Mouse (Mus musculus) CH12.LX (cell line): ENCODE results near the gene Smim14. TPM values are rescaled to one million over a fixed set of nuclear protein-coding genes. Genes with fewer than 3 reads are reported as not detected.
A peak's percentile ranks its signal among the peaks of the same experiment; 100 is the strongest.

Experiments
- DNase-seq: peaks from one replicate; pipeline ENCODE4 v3.0.0-alpha.2; 2013; ENCODE audit errors: extremely low read depth
- H3K27ac ChIP-seq: 2 replicates; pipeline ENCODE4 v1.5.1; 2012; ENCODE audit warnings: low read depth, mild to moderate bottlenecking, control low read depth, moderate library complexity; ENCODE audit not compliant: insufficient read depth
- H3K27me3 ChIP-seq: replicated peaks from 2 replicates; pipeline ENCODE3; 2012; ENCODE audit warnings: inconsistent platforms
- H3K36me3 ChIP-seq, 2 experiments: replicated peaks in 1 of 2; 2 replicates each; pipeline versions ENCODE3 to v1.6.1; 2012; ENCODE audit warnings: inconsistent platforms in 1 of 2, low read length in 1 of 2, mild to moderate bottlenecking in 1 of 2, mixed read lengths in 1 of 2, moderate library complexity in 1 of 2; ENCODE audit not compliant: control insufficient read depth in 1 of 2, insufficient read depth in 1 of 2
- H3K4me1 ChIP-seq, 2 experiments: 2 replicates each; pipeline ENCODE4 v1.6.1; 2012; ENCODE audit warnings: inconsistent platforms in 1 of 2, moderate library complexity in 1 of 2; ENCODE audit not compliant: insufficient read depth in 2 of 2, control insufficient read depth in 1 of 2
- H3K4me2 ChIP-seq: 2 replicates; pipeline ENCODE4 v1.6.1; 2012; ENCODE audit warnings: low read depth, mild to moderate bottlenecking, control low read depth; ENCODE audit not compliant: poor library complexity, insufficient read depth, severe bottlenecking
- H3K4me3 ChIP-seq, 3 experiments: fragments of 150-350 bp in 1 of 3; sonication (generic) in 1 of 3; replicated peaks in 1 of 3; 2 replicates each; pipeline versions ENCODE3 to v1.5.1; 2011 to 2012; ENCODE audit warnings: low read depth in 2 of 3, low read length in 2 of 3, mild to moderate bottlenecking in 2 of 3, moderate library complexity in 2 of 3, control low read depth in 1 of 3, improper control_type of control experiment in 1 of 3, inconsistent platforms in 1 of 3, mixed read lengths in 1 of 3; ENCODE audit not compliant: poor library complexity in 1 of 3
- H3K79me2 ChIP-seq: replicated peaks from 2 replicates; pipeline ENCODE4 v1.6.1; 2012; ENCODE audit warnings: mild to moderate bottlenecking, moderate library complexity; ENCODE audit not compliant: control insufficient read depth, poor library complexity, insufficient read depth, severe bottlenecking; ENCODE audit errors: extremely low read depth
- H3K9ac ChIP-seq: 2 replicates; pipeline ENCODE4 v1.6.1; 2012; ENCODE audit warnings: low read depth, mild to moderate bottlenecking, control low read depth, moderate library complexity; ENCODE audit not compliant: insufficient read depth
- H3K9me3 ChIP-seq: replicated peaks from 2 replicates; pipeline ENCODE3; 2012; ENCODE audit warnings: low read length, inconsistent platforms, mixed read lengths
- E2F4 ChIP-seq: IDR thresholded peaks from 2 replicates; pipeline ENCODE4 v1.6.1; 2011; ENCODE audit warnings: low read depth, low read length, improper control_type of control experiment; ENCODE audit not compliant: insufficient replicate concordance
- HCFC1 ChIP-seq: IDR thresholded peaks from 2 replicates; pipeline ENCODE4 v1.6.1; 2012; ENCODE audit warnings: low read depth, mild to moderate bottlenecking, inconsistent platforms, low read length, improper control_type of control experiment
- MAZ ChIP-seq: IDR thresholded peaks from 2 replicates; pipeline ENCODE4 v1.6.1; 2012; ENCODE audit warnings: low read depth, mild to moderate bottlenecking, inconsistent platforms, low read length, improper control_type of control experiment, moderate library complexity
- MXI1 ChIP-seq: IDR thresholded peaks from 2 replicates; pipeline ENCODE4 v1.6.1; 2011; ENCODE audit warnings: mild to moderate bottlenecking, low read depth, low read length, improper control_type of control experiment
- NELFE ChIP-seq: IDR thresholded peaks from 2 replicates; pipeline ENCODE4 v1.6.1; 2011; ENCODE audit warnings: low read depth, low read length, improper control_type of control experiment
- NRF1 ChIP-seq: IDR thresholded peaks from 2 replicates; pipeline ENCODE4 v1.6.1; 2014; ENCODE audit warnings: low read depth, mild to moderate bottlenecking, inconsistent platforms, low read length, improper control_type of control experiment, moderate library complexity
- PAX5 ChIP-seq: IDR thresholded peaks from 2 replicates; pipeline ENCODE4 v1.6.1; 2012; ENCODE audit warnings: low read length, inconsistent platforms, mixed read lengths
- POLR2A ChIP-seq: IDR thresholded peaks from 2 replicates; pipeline ENCODE4 v1.6.1; 2011; ENCODE audit warnings: low read depth, mild to moderate bottlenecking, improper control_type of control experiment, low read length
- POLR2AphosphoS2 ChIP-seq: IDR thresholded peaks from 2 replicates; pipeline ENCODE4 v1.6.1; 2011; ENCODE audit warnings: low read depth, low read length, improper control_type of control experiment
- RAD21 ChIP-seq: IDR thresholded peaks from 2 replicates; pipeline ENCODE4 v1.6.1; 2011; ENCODE audit warnings: low read depth, mild to moderate bottlenecking, low read length, improper control_type of control experiment, moderate library complexity
- RCOR1 ChIP-seq: conservative IDR thresholded peaks from 2 replicates; pipeline ENCODE4 v1.6.1; 2012; ENCODE audit warnings: low read depth, mild to moderate bottlenecking, inconsistent platforms, low read length, improper control_type of control experiment
- SIN3A ChIP-seq: IDR thresholded peaks from 2 replicates; pipeline ENCODE4 v1.6.1; 2012; ENCODE audit warnings: low read length, improper control_type of control experiment, inconsistent platforms
- TBP ChIP-seq: conservative IDR thresholded peaks from 2 replicates; pipeline ENCODE4 v1.6.1; 2011; ENCODE audit warnings: low read depth, low read length, improper control_type of control experiment
- TCF12 ChIP-seq: IDR thresholded peaks from 2 replicates; pipeline ENCODE4 v1.6.1; 2014; ENCODE audit warnings: low read depth, mild to moderate bottlenecking, inconsistent platforms, low read length, improper control_type of control experiment
- UBTF ChIP-seq: IDR thresholded peaks from 2 replicates; pipeline ENCODE4 v1.6.1; 2012; ENCODE audit warnings: low read depth, mild to moderate bottlenecking, inconsistent platforms, low read length, improper control_type of control experiment, moderate library complexity
- ZC3H11A ChIP-seq: IDR thresholded peaks from 2 replicates; pipeline ENCODE4 v1.6.1; 2012; ENCODE audit warnings: low read depth, mild to moderate bottlenecking, inconsistent platforms, low read length, improper control_type of control experiment
- ZNF384 ChIP-seq: IDR thresholded peaks from 2 replicates; pipeline ENCODE4 v1.6.1; 2012; ENCODE audit warnings: low read depth, low read length, improper control_type of control experiment, inconsistent platforms
- dilution Hi-C: fragments of 300-500 bp; cut with MboI; formaldehyde crosslinking; loops from 2 replicates; pipeline ENCODE4 v1.14.3; 2020; ENCODE audit warnings: low sequenced_read_pairs; ENCODE audit not compliant: extremely low pct_unique_long_range_greater_than_20kb, extremely low pct_ligation_motif_present
- in situ Hi-C: fragments of 300-500 bp; cut with MboI; formaldehyde crosslinking; loops from 3 replicates; pipeline ENCODE4 v1.14.3; 2019; ENCODE audit warnings: low sequenced_read_pairs, low pct_ligation_motif_present, low pct_unique_long_range_greater_than_20kb, mixed read lengths
- polyA plus RNA-seq: library from polyadenylated mRNA; unstranded; fragments of >175 nt; gene quantifications from 2 replicates; pipeline ENCODE4 v1.2.1, GENCODE M21; 2012; ENCODE audit warnings: low read depth; ENCODE audit not compliant: insufficient read length
- total RNA-seq, 2 experiments: library from RNA; depleted of rRNA; stranded (reverse); fragments of 300-350 nt in 1 of 2; fragments of >200 nt in 1 of 2; gene quantifications; 2 replicates each; pipeline ENCODE4 v1.2.3; 2012 to 2014

Smim14 gene
- total and polyA plus RNA-seq, 3 experiments, result 11.4 to 50.2 (median 19.7) TPM

GRCm38 (mm10) chr5:65438041-65438440, 98.9 kb downstream of the Smim14 start:
- Histone ChIP-seq H3K27ac (no peak overlapping the region), H3K27me3 (no peaks in the 10 kb centered on the region), H3K9me3 (no peaks in the 10 kb centered on the region), H3K9ac (no peak overlapping the region), H3K36me3 (no peaks in the 10 kb centered on the region), H3K79me2 (no peaks in the 10 kb centered on the region), H3K4me3 (no peak overlapping the region), H3K4me2 (no peak overlapping the region), H3K4me1 (peaks cover 0 to 27% of the 10 kb centered on the region in 2 experiments; a peak in 2 of 4 replicates)
- in situ Hi-C loops (no loop called here), dilution Hi-C loops (no loop called here)
- no peak for DNase-seq
- no peak for TF ChIP-seq ZNF384

- dilution Hi-C loops, result no loop called here
- in situ Hi-C loops, result no loop called here
- peaks cover 2 to 40% of the 10 kb centered on the region in 2 experiments; a peak in 3 of 4 replicates for H3K4me1 ChIP-seq
- peak within 1 kb of the TSS; percentile 48 for H3K4me2 ChIP-seq
- peak within 1 kb of the TSS; percentile 77 for H3K9ac ChIP-seq
- no peaks in the 10 kb centered on the region for H3K27me3 ChIP-seq
- no peaks in the 10 kb centered on the region; the same call in 1 of the 2 replicates for H3K79me2 ChIP-seq
- H3K9me3 ChIP-seq, result no peaks in the 10 kb centered on the region
- H3K27ac ChIP-seq, result no peak within 1 kb of the TSS
- TF ChIP-seq POLR2AphosphoS2 (peak; percentile 76; the same call in 1 of the 2 replicates), NRF1 (peak; percentile 64), ZC3H11A (no peak), POLR2A (peak; percentile 92), SIN3A (no peak), MAZ (no peak), UBTF (no peak), RAD21 (no peak), HCFC1 (peak; percentile 15; the same call in 1 of the 2 replicates), ZNF384 (no peak), TBP (0 out of 2 replicates have a peak, but pooled peaks have one; percentile 28), RCOR1 (no peak), TCF12 (peak; percentile 61), PAX5 (no peak), E2F4 (no peak), MXI1 (peak; percentile 41; the same call in 1 of the 2 replicates), NELFE (peak; percentile 87)
- peak; percentile 96 for DNase-seq
- H3K4me3 ChIP-seq, result peak within 1 kb of the TSS; percentile 74 to 95 (median 83)
- no peaks in the 10 kb centered on the region for H3K36me3 ChIP-seq
These were observed 101.0 kb downstream of the Smim14 start, which contains the start of gene Ugdh for GRCm38 (mm10) chr5:65435806-65436561. Gene Ugdh (minus strand): TSS chr5:65435949.
